In the genomic region with DNA sequence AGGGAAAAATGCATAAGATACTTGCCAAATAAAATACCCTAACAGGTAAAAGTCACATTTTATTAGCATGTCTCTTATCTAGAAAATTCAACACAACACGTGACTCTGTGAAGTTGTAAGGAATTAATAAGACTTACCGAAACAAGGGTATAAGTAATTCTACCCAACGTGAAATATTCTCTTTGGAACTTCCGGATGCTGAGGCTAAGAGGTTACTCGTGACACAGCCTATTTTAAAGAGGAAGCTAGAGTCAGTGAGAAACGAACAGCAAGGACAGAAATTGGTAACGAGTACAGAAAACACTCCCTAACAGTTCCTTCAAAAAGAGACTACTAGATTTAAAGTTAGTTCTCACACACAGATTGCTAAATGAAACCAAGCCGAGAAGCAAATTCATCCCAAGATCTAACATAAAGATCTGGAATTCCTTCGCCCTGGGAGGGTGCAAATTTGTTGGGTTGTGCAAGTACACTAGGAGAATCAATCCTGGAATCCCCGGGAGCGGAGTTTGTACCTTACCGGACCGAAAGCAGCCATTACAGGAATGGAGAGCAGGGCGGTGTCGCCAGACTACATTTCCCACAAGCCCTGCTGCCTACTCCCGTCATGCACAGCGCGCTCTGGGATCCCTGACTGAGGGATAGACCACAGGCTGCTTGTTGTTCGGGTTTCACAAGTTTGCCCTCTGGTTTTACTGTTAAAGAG, we compare ENCODE assay signal across 7 mouse cellular contexts. TPM values are rescaled to one million over a fixed set of nuclear protein-coding genes. Genes with fewer than 3 reads are reported as not detected.
DNase-seq lines count a peak whose midpoint lies in the region; ATAC-seq and TF ChIP-seq lines count a peak whose summit lies in the region.

A gene (minus strand): TSS at position 600 of the 706 bp plus-strand sequence.

- no peak for TF ChIP-seq CTCF in intestine, postnatal 0 days (IDR thresholded peaks at IDR 0.05; ENCODE audit: low read depth)
- no peak for TF ChIP-seq CTCF in small intestine, adult 2 months (IDR thresholded peaks at IDR 0.05; ENCODE audit: extremely low read depth, insufficient read length, insufficient replicate concordance, low read depth, low read length)

- intact Hi-C loops in left cerebral cortex, postnatal 4 days (cut with DNase I), result no loop called here

- peak; percentile 100 for ATAC-seq in intestine, postnatal 0 days
- ATAC-seq in midbrain, embryonic 12.5 days (ENCODE audit: low FRiP score, low read depth), result peak; percentile 100

- H3K9ac ChIP-seq in intestine, postnatal 0 days (ENCODE audit: low read depth, low read length), result peak within 1 kb of the TSS; percentile 59
- H3K9ac ChIP-seq in midbrain, embryonic 12.5 days (replicated peaks), result peak within 1 kb of the TSS; percentile 68

- H3K9me3 ChIP-seq in embryonic facial prominence, embryonic 10.5 days, result no peaks in the 10 kb centered on the region
- H3K9me3 ChIP-seq in intestine, postnatal 0 days (ENCODE audit: control insufficient read depth), result no peaks in the 10 kb centered on the region
- H3K9me3 ChIP-seq in midbrain, embryonic 12.5 days, result no peaks in the 10 kb centered on the region

- no peaks in the 10 kb centered on the region for H3K27me3 ChIP-seq in embryonic facial prominence, embryonic 10.5 days (replicated peaks; ENCODE audit: low read depth, poor library complexity, severe bottlenecking)
- H3K27me3 ChIP-seq in intestine, postnatal 0 days (replicated peaks; ENCODE audit: control insufficient read depth, insufficient read depth, low read length), result no peaks in the 10 kb centered on the region
- no peaks in the 10 kb centered on the region for H3K27me3 ChIP-seq in midbrain, embryonic 12.5 days
- no peaks in the 10 kb centered on the region for H3K27me3 ChIP-seq in small intestine, adult 2 months (ENCODE audit: control insufficient read depth, insufficient read depth, low read length)

- 1% methylated on average over 19 of the region's 19 CpGs for WGBS in embryonic facial prominence, embryonic 10.5 days
- WGBS in intestine, postnatal 0 days, result under 1% methylated on average over 19 of the region's 19 CpGs
- WGBS in midbrain, embryonic 12.5 days, result 1% methylated on average over 19 of the region's 19 CpGs
- under 1% methylated on average over 19 of the region's 19 CpGs for WGBS in small intestine, adult 2 months

- H3K4me3 ChIP-seq in embryonic facial prominence, embryonic 10.5 days, result peak within 1 kb of the TSS; percentile 66
- peak within 1 kb of the TSS; percentile 65 for H3K4me3 ChIP-seq in intestine, postnatal 0 days (ENCODE audit: low read depth, low read length)
- H3K4me3 ChIP-seq in midbrain, embryonic 12.5 days, result peak within 1 kb of the TSS; percentile 60
- peak within 1 kb of the TSS; percentile 63 for H3K4me3 ChIP-seq in small intestine, adult 2 months (ENCODE audit: low read depth, low read length)

- peaks cover 6% of the 10 kb centered on the region for H3K4me1 ChIP-seq in embryonic facial prominence, embryonic 10.5 days
- H3K4me1 ChIP-seq in intestine, postnatal 0 days (replicated peaks; ENCODE audit: control insufficient read depth, insufficient read depth, low read length), result no peaks in the 10 kb centered on the region; the same call in 1 of the 2 replicates
- H3K4me1 ChIP-seq in midbrain, embryonic 12.5 days, result peaks cover 7% of the 10 kb centered on the region
- peaks cover 4% of the 10 kb centered on the region; the same call in 1 of the 2 replicates for H3K4me1 ChIP-seq in small intestine, adult 2 months (ENCODE audit: control insufficient read depth, insufficient read depth, insufficient read length, low read length)

- H3K36me3 ChIP-seq in embryonic facial prominence, embryonic 10.5 days (replicated peaks), result peaks cover 12% of the 10 kb centered on the region
- no peaks in the 10 kb centered on the region; the same call in 1 of the 2 replicates for H3K36me3 ChIP-seq in intestine, postnatal 0 days (ENCODE audit: control insufficient read depth, insufficient read depth)
- H3K36me3 ChIP-seq in midbrain, embryonic 12.5 days, result no peaks in the 10 kb centered on the region
- H3K36me3 ChIP-seq in small intestine, adult 2 months (ENCODE audit: control insufficient read depth, insufficient read depth, low read length), result peaks cover 2% of the 10 kb centered on the region; the same call in 1 of the 2 replicates

- peak within 1 kb of the TSS; percentile 87 for H3K27ac ChIP-seq in embryonic facial prominence, embryonic 10.5 days (replicated peaks)
- H3K27ac ChIP-seq in intestine, postnatal 0 days (ENCODE audit: low read depth, low read length), result peak within 1 kb of the TSS; percentile 92
- peak within 1 kb of the TSS; percentile 46; the same call in 1 of the 2 replicates for H3K27ac ChIP-seq in midbrain, embryonic 12.5 days (replicated peaks)
- H3K27ac ChIP-seq in small intestine, adult 2 months (ENCODE audit: insufficient read depth, low read depth, low read length), result peak within 1 kb of the TSS; percentile 93

- TF ChIP-seq POLR2A in small intestine, adult 2 months (IDR thresholded peaks at IDR 0.05; ENCODE audit: low read depth, low read length), result peak; percentile 81

- peak within 1 kb of the TSS; percentile 65 for H3K4me2 ChIP-seq in intestine, postnatal 0 days (replicated peaks; ENCODE audit: low read depth)
- peak within 1 kb of the TSS; percentile 60 for H3K4me2 ChIP-seq in midbrain, embryonic 12.5 days (replicated peaks)

- peak; percentile 92 for DNase-seq in adrenal gland, postnatal 10 days
- peak; percentile 90 for DNase-seq in embryonic facial prominence, embryonic 10.5 days (ENCODE audit: low spot score)
- DNase-seq in gonadal fat pad, adult 2 months (ENCODE audit: low read depth), result peak; percentile 82
- peak; percentile 92 for DNase-seq in left cerebral cortex, postnatal 4 days

RNA-seq across cellular contexts. Expression of the gene that starts here (rescaled TPM):
- 10 to 100 TPM; 38.2 to 45.3 TPM for total RNA-seq in adrenal gland, postnatal 10 days (2021)
- 86.5 and 90.9 TPM in 2 replicates for polyA plus RNA-seq in embryonic facial prominence, embryonic 10.5 days (2016; fragmentation: Nextera tagmentation; extraction: Ambion mirVana)
- polyA plus RNA-seq in gonadal fat pad, adult 2 months (2012; rRNA removed), result 38.2 and 49.3 TPM in 2 replicates
- polyA plus RNA-seq in intestine, postnatal 0 days (2015; fragmentation: Nextera tagmentation; extraction: Ambion mirVana), result 95.4 and 106 TPM in 2 replicates
- total RNA-seq in left cerebral cortex, postnatal 4 days (2021), result 10 to 100 TPM; 56.7 to 62.7 TPM
- 95.1 and 98.4 TPM in 2 replicates for polyA plus RNA-seq in midbrain, embryonic 12.5 days (2016; fragmentation: Nextera tagmentation; extraction: Ambion mirVana)
- polyA plus RNA-seq in small intestine, adult 2 months (2012; rRNA removed), result 5.1 and 5.3 TPM in 2 replicates

Comparison
In these comparisons a context has a peak if more than half of its experiments do, and no peak if none do; other contexts are left out.
1. Peak in every context shown above with its lines: DNase-seq, ATAC-seq, H3K4me3 ChIP-seq and H3K27ac ChIP-seq.